ENCODE assay signal across 27 mouse cellular contexts in the genomic region with DNA sequence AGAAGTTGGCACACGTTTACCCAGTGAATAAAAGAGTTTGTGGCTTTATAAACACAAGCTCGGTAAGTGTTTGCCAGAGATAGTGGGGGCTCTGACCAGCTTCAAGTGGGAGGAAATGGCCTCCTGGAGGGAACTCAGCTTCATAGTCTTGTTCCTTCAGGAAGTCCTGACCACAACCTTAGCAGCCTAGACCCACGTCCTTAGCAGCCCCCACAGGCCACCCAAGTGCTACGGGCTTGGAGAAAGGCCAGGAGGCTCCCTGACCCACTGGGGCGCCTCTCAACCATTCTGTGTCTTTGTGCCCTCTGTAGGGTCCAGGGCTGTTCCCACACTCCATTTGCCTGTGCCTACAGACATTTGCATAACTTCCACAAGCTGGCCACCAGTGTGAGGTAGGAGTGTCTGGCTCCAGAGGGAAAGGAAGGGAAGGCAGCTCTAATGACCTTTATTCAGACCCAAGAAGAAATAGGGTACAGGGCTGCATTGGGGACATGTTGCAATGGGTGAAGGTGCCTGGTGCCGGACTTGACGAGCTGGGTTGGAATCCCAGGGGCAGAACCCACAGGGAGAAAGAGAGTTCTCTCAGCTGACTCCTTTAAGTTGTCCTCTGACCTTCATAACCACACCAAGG. TPM values are rescaled to one million over a fixed set of nuclear protein-coding genes. Genes with fewer than 3 reads are reported as not detected.
A peak's percentile ranks its signal among the peaks of the same experiment; 100 is the strongest.
DNase-seq lines count a peak whose midpoint lies in the region; ATAC-seq and TF ChIP-seq lines count a peak whose summit lies in the region.
"Had no signal": no experiment of that assay in that cellular context is flagged by ENCODE, and none has a peak within 500 bp of the region (broad histone marks: within the 10 kb centered on the region; RNA-seq: fewer than 3 reads in every experiment).

No protein-coding gene starts in this region.

- TF ChIP-seq CTCF in lung, adult 2 months (IDR thresholded peaks at IDR 0.05; ENCODE audit: insufficient read depth, low read length) = no peak

- H3K4me2 ChIP-seq in lung, embryonic 16.5 days (ENCODE audit: low read depth, low read length) = no peak overlapping the region
- H3K4me2 ChIP-seq: embryonic facial prominence, embryonic 12.5 days; embryonic facial prominence, embryonic 15.5 days; forebrain, embryonic 15.5 days; heart, embryonic 11.5 days; hindbrain, embryonic 14.5 days had no signal

- H3K4me3 ChIP-seq in lung, embryonic 16.5 days (ENCODE audit: low read length) = no peak overlapping the region
- no peak overlapping the region for H3K4me3 ChIP-seq in lung, adult 2 months (replicated peaks; ENCODE audit: extremely low read depth, low read depth, low read length)
- H3K4me3 ChIP-seq: embryonic facial prominence, embryonic 12.5 days; embryonic facial prominence, embryonic 15.5 days; forebrain, embryonic 15.5 days; hindbrain, embryonic 10.5 days had no signal

- H3K27ac ChIP-seq in lung, embryonic 16.5 days (ENCODE audit: low read length) = peak overlapping the region; percentile 41
- H3K27ac ChIP-seq: embryonic facial prominence, embryonic 12.5 days; embryonic facial prominence, embryonic 15.5 days; forebrain, embryonic 15.5 days; hindbrain, embryonic 10.5 days; hindbrain, embryonic 14.5 days; hindbrain, postnatal 0 days had no signal

- ATAC-seq in lung, embryonic 16.5 days (ENCODE audit: low read depth) = peak; percentile 64
- ATAC-seq in granulocyte monocyte progenitor cell, adult 5-6 weeks (replicated peaks; ENCODE audit: poor library complexity, severe bottlenecking) = peak; percentile 60
- ATAC-seq in megakaryocyte-erythroid progenitor cell, adult 5-6 weeks (replicated peaks; ENCODE audit: low FRiP score, low TSS enrichment, poor library complexity, severe bottlenecking) = peak; percentile 43; the same call in 1 of the 2 replicates
- ATAC-seq: CD4-positive, CD25-positive, alpha-beta regulatory T cell, adult 4 months; forebrain, embryonic 15.5 days; hindbrain, postnatal 0 days; inflammation-experienced regulatory T-cells, adult 6 months; intestine, embryonic 16.5 days had no signal

- no peaks in the 10 kb centered on the region; the same call in 1 of the 2 replicates for H3K9me3 ChIP-seq in lung, embryonic 16.5 days (ENCODE audit: control insufficient read depth, low read length)
- H3K9me3 ChIP-seq: embryonic facial prominence, embryonic 12.5 days; embryonic facial prominence, embryonic 15.5 days; forebrain, embryonic 15.5 days had no signal

- H3K36me3 ChIP-seq in lung, embryonic 16.5 days (ENCODE audit: control insufficient read depth, insufficient read depth, low read length) = no peaks in the 10 kb centered on the region

- no peak for DNase-seq in lung, adult 2 months
- DNase-seq in adipocyte (ENCODE audit: low spot score) = peak; percentile 87
- DNase-seq in right cerebral cortex, adult 2 months (ENCODE audit: low spot score in 2 of 2) = no peak
- DNase-seq in cerebellum, postnatal 10 days = no peak
- no peak for DNase-seq in layer of hippocampus, adult 9-11 months
- DNase-seq: adrenal gland, adult 8-10 months; adrenal gland, postnatal 36 days; cerebellum, adult 11-12 months; cerebellum, adult 8-10 months; cerebellum, postnatal 14 days; gastrocnemius, postnatal 10 days; gastrocnemius, postnatal 36 days; heart, adult 11 months had no signal

- no peak overlapping the region for H3K9ac ChIP-seq in lung, embryonic 16.5 days (ENCODE audit: low read length)
- H3K9ac ChIP-seq: embryonic facial prominence, embryonic 12.5 days; embryonic facial prominence, embryonic 15.5 days; forebrain, embryonic 15.5 days; hindbrain, embryonic 14.5 days had no signal

- TF ChIP-seq POLR2A in lung, adult 2 months (IDR thresholded peaks at IDR 0.05; ENCODE audit: borderline replicate concordance, extremely low read depth, low read depth, low read length) = no peak

- peaks cover 5% of the 10 kb centered on the region; the same call in 1 of the 2 replicates for H3K4me1 ChIP-seq in lung, embryonic 16.5 days (replicated peaks; ENCODE audit: control insufficient read depth, insufficient read depth, low read length)
- no peaks in the 10 kb centered on the region for H3K4me1 ChIP-seq in lung, adult 2 months (ENCODE audit: control insufficient read depth, insufficient read depth, low read length)
- H3K4me1 ChIP-seq: embryonic facial prominence, embryonic 12.5 days; embryonic facial prominence, embryonic 15.5 days; forebrain, embryonic 15.5 days had no signal

- 41% methylated on average over 7 of the region's 7 CpGs for WGBS in lung, embryonic 16.5 days
- 46% methylated on average over 7 of the region's 7 CpGs for WGBS in lung, adult 2 months

- H3K27me3 ChIP-seq in lung, embryonic 16.5 days (ENCODE audit: control insufficient read depth, insufficient read depth, low read depth, low read length) = 0 out of 2 replicates have a peak, but pooled peaks cover 1% of the 10 kb centered on the region
- H3K27me3 ChIP-seq: embryonic facial prominence, embryonic 15.5 days; forebrain, embryonic 15.5 days had no signal

RNA-seq across cellular contexts. Expression of a gene that starts 20.0 kb away (rescaled TPM):
- 3.8 and 4.9 TPM in 2 replicates for polyA plus RNA-seq in lung, embryonic 16.5 days (2015; fragmentation: Nextera tagmentation; extraction: Ambion mirVana)
- 11.5 and 12.6 TPM in 2 replicates for polyA plus RNA-seq in lung, adult 2 months (2012; rRNA removed)
- total RNA-seq in granulocyte monocyte progenitor cell, adult 5-6 weeks (2014; fragmentation: Nextera tagmentation) = 32.9 and 67.0 TPM in 2 replicates
- 10.9 and 13.9 TPM in 2 replicates for total RNA-seq in granulocyte monocyte progenitor cell, adult 5-6 weeks (2017)
- total RNA-seq in megakaryocyte-erythroid progenitor cell, adult 5-6 weeks (2014; fragmentation: Nextera tagmentation) = 1.7 and 3.0 TPM in 2 replicates
- 0.09 and 1.8 TPM in 2 replicates for total RNA-seq in megakaryocyte-erythroid progenitor cell, adult 5-6 weeks (2017)
- total RNA-seq: MEL had no signal

RNA-seq across cellular contexts. Expression of a gene that starts 27.6 kb away (rescaled TPM):
- polyA plus RNA-seq in lung, embryonic 16.5 days (2015; fragmentation: Nextera tagmentation; extraction: Ambion mirVana) = 45.7 and 52.9 TPM in 2 replicates
- polyA plus RNA-seq in lung, adult 2 months (2012; rRNA removed) = 8.9 and 11.0 TPM in 2 replicates
- total RNA-seq in granulocyte monocyte progenitor cell, adult 5-6 weeks (2014; fragmentation: Nextera tagmentation) = 32.2 and 42.1 TPM in 2 replicates
- total RNA-seq in granulocyte monocyte progenitor cell, adult 5-6 weeks (2017) = 45.2 and 89.4 TPM in 2 replicates
- total RNA-seq in megakaryocyte-erythroid progenitor cell, adult 5-6 weeks (2014; fragmentation: Nextera tagmentation) = 24.2 and 32.6 TPM in 2 replicates
- total RNA-seq in megakaryocyte-erythroid progenitor cell, adult 5-6 weeks (2017) = 67.4 and 131 TPM in 2 replicates

RNA-seq across cellular contexts. Expression of a gene that starts 55.8 kb away (rescaled TPM):
- 10.3 and 11.2 TPM in 2 replicates for polyA plus RNA-seq in lung, embryonic 16.5 days (2015; fragmentation: Nextera tagmentation; extraction: Ambion mirVana)
- 39.2 and 51.0 TPM in 2 replicates for polyA plus RNA-seq in lung, adult 2 months (2012; rRNA removed)
- 24.7 and 38.2 TPM in 2 replicates for total RNA-seq in granulocyte monocyte progenitor cell, adult 5-6 weeks (2014; fragmentation: Nextera tagmentation)
- 26.6 and 29.0 TPM in 2 replicates for total RNA-seq in granulocyte monocyte progenitor cell, adult 5-6 weeks (2017)
- 14.5 and 20.3 TPM in 2 replicates for total RNA-seq in megakaryocyte-erythroid progenitor cell, adult 5-6 weeks (2014; fragmentation: Nextera tagmentation)
- total RNA-seq in megakaryocyte-erythroid progenitor cell, adult 5-6 weeks (2017) = 10.1 and 23.9 TPM in 2 replicates
